Mouse (Mus musculus) intestine, embryonic 15.5 days (tissue): ENCODE results near the gene Krtap1-4. TPM values are rescaled to one million over a fixed set of nuclear protein-coding genes. Genes with fewer than 3 reads are reported as not detected.
"Not testable (repeated sequence)": the region's sequence is repeated elsewhere in the genome, so short reads cannot be mapped to it uniquely, and the experiment has no call there.

Experiments
- ATAC-seq: fragments of 200-750 bp; cut with Nextera tagmentation; 2 replicates; pipeline ENCODE4 v1.8.0; 2017; ENCODE audit warnings: moderate TSS enrichment, moderate library complexity
- H3K27ac ChIP-seq: fragments of 300-500 bp; sonication (generic); 2 replicates; pipeline ENCODE4 v1.5.1; 2015; ENCODE audit warnings: mild to moderate bottlenecking, inconsistent platforms
- H3K27me3 ChIP-seq: fragments of 300-500 bp; sonication (generic); replicated peaks from 2 replicates; pipeline ENCODE4 v1.6.1; 2015; ENCODE audit warnings: inconsistent platforms
- H3K36me3 ChIP-seq: fragments of 300-500 bp; sonication (generic); 2 replicates; pipeline ENCODE4 v1.6.1; 2015; ENCODE audit warnings: inconsistent platforms
- H3K4me1 ChIP-seq: fragments of 300-500 bp; sonication (generic); replicated peaks from 2 replicates; pipeline ENCODE4 v1.6.1; 2015; ENCODE audit warnings: inconsistent platforms
- H3K4me2 ChIP-seq: fragments of 300-500 bp; sonication (generic); replicated peaks from 2 replicates; pipeline ENCODE4 v1.6.1; 2015; ENCODE audit warnings: mild to moderate bottlenecking, inconsistent platforms
- H3K4me3 ChIP-seq: fragments of 300-500 bp; sonication (generic); replicated peaks from 2 replicates; pipeline ENCODE4 v1.5.1; 2015; ENCODE audit warnings: inconsistent platforms
- H3K9ac ChIP-seq: fragments of 300-500 bp; sonication (generic); 2 replicates; pipeline ENCODE4 v1.6.1; 2015; ENCODE audit warnings: inconsistent platforms
- H3K9me3 ChIP-seq: fragments of 300-500 bp; sonication (generic); 2 replicates; pipeline ENCODE4 v1.6.1; 2016; ENCODE audit warnings: inconsistent platforms
- WGBS: fragments of 180-500 bp; shearing (Covaris S2); methylation state at CpG from one replicate; pipeline ENCODE4 v1.1.7; 2015; 5-methylcytosine and 5-hydroxymethylcytosine counted together
- polyA plus RNA-seq: library from polyadenylated mRNA; unstranded; fragments of >200 nt; fragmentation: Nextera tagmentation; extraction: Ambion mirVana; gene quantifications from 2 replicates; pipeline ENCODE4 v1.2.1, GENCODE M21; 2015

Krtap1-4 gene
- not detected in 2 replicates for polyA plus RNA-seq

GRCm38 (mm10) chr11:99583245-99583704 is at the start of gene Krtap1-4:
TSS of gene Krtap1-4 (minus strand) at chr11:99583654.
- no peak within 1 kb of the TSS for H3K4me2 ChIP-seq
- H3K27me3 ChIP-seq = no peaks in the 10 kb centered on the region
- H3K9me3 ChIP-seq = no peaks in the 10 kb centered on the region
- no peak within 1 kb of the TSS for H3K9ac ChIP-seq
- WGBS = 79% methylated on average over 5 of the region's 5 CpGs
- H3K36me3 ChIP-seq = no peaks in the 10 kb centered on the region
- no peak for ATAC-seq
- no peaks in the 10 kb centered on the region for H3K4me1 ChIP-seq
- no peak within 1 kb of the TSS for H3K27ac ChIP-seq
- no peak within 1 kb of the TSS for H3K4me3 ChIP-seq

GRCm38 (mm10) chr11:99630890-99631289 is 47.4 kb upstream of the Krtap1-4 start:
- no peak for ATAC-seq
- Histone ChIP-seq H3K36me3 (no peaks in the 10 kb centered on the region), H3K4me1 (no peaks in the 10 kb centered on the region), H3K4me3 (no peak overlapping the region), H3K27ac (no peak overlapping the region), H3K9me3 (no peaks in the 10 kb centered on the region), H3K27me3 (no peaks in the 10 kb centered on the region), H3K4me2 (no peak overlapping the region), H3K9ac (no peak overlapping the region)
- 62% methylated on average over 3 of the region's 3 CpGs for WGBS

- Histone ChIP-seq H3K9me3 (no peaks in the 10 kb centered on the region), H3K9ac (no peak within 1 kb of the TSS), H3K4me3 (no peak within 1 kb of the TSS), H3K27me3 (no peaks in the 10 kb centered on the region), H3K4me2 (no peak within 1 kb of the TSS), H3K4me1 (no peaks in the 10 kb centered on the region), H3K36me3 (no peaks in the 10 kb centered on the region), H3K27ac (no peak within 1 kb of the TSS)
- 83% methylated on average over 4 of the region's 4 CpGs for WGBS
- no peak for ATAC-seq
Observed at GRCm38 (mm10) chr11:99628138-99628537, 44.7 kb upstream of the Krtap1-4 start, which contains the start of gene Krtap4-1. TSS of gene Krtap4-1 (minus strand) at chr11:99628238.

- Histone ChIP-seq H3K27me3 (no peaks in the 10 kb centered on the region), H3K9ac (no peak within 1 kb of the TSS), H3K4me2 (no peak within 1 kb of the TSS), H3K4me3 (no peak within 1 kb of the TSS), H3K4me1 (no peaks in the 10 kb centered on the region), H3K36me3 (no peaks in the 10 kb centered on the region), H3K9me3 (no peaks in the 10 kb centered on the region), H3K27ac (no peak within 1 kb of the TSS)
- no peak for ATAC-seq
- 74% methylated on average over 2 of the region's 2 CpGs for WGBS
Observed at GRCm38 (mm10) chr11:99620335-99620734, 36.9 kb upstream of the Krtap1-4 start, which contains the start of gene Gm11562. TSS of gene Gm11562 (minus strand) at chr11:99620435.

GRCm38 (mm10) chr11:99614796-99615363 is 31.4 kb upstream of the Krtap1-4 start, which contains the start of gene Krtap2-4:
TSS of gene Krtap2-4 (minus strand) at chr11:99614846.
- Histone ChIP-seq H3K9me3 (no peaks in the 10 kb centered on the region), H3K27ac (no peak within 1 kb of the TSS), H3K4me2 (no peak within 1 kb of the TSS), H3K36me3 (no peaks in the 10 kb centered on the region), H3K9ac (no peak within 1 kb of the TSS), H3K27me3 (no peaks in the 10 kb centered on the region), H3K4me3 (no peak within 1 kb of the TSS), H3K4me1 (no peaks in the 10 kb centered on the region)
- ATAC-seq = peak; percentile 62; the same call in 1 of the 2 replicates
- WGBS = 68% methylated on average over 3 of the region's 3 CpGs

- H3K9me3 ChIP-seq, H3K27ac ChIP-seq, H3K36me3 ChIP-seq, ATAC-seq, H3K4me3 ChIP-seq, H3K4me2 ChIP-seq, H3K27me3 ChIP-seq, H3K9ac ChIP-seq, H3K4me1 ChIP-seq: not testable (repeated sequence)
- 45% methylated on average over 1 of the region's 2 CpGs for WGBS
Observed at GRCm38 (mm10) chr11:99610089-99610488, 26.6 kb upstream of the Krtap1-4 start, which contains the start of gene Gm11937. TSS of gene Gm11937 (minus strand) at chr11:99610189.

GRCm38 (mm10) chr11:99609126-99609525 is 25.7 kb upstream of the Krtap1-4 start:
- no peak overlapping the region for H3K27ac ChIP-seq
- H3K36me3 ChIP-seq = no peaks in the 10 kb centered on the region
- H3K4me3 ChIP-seq = no peak overlapping the region
- 71% methylated on average over 1 of the region's 1 CpGs for WGBS
- no peaks in the 10 kb centered on the region for H3K27me3 ChIP-seq
- ATAC-seq = no peak
- no peak overlapping the region for H3K9ac ChIP-seq
- no peak overlapping the region for H3K4me2 ChIP-seq
- no peaks in the 10 kb centered on the region for H3K9me3 ChIP-seq
- no peaks in the 10 kb centered on the region for H3K4me1 ChIP-seq

- not testable (repeated sequence) for H3K4me2 ChIP-seq, ATAC-seq, H3K36me3 ChIP-seq, H3K27me3 ChIP-seq, H3K4me3 ChIP-seq, H3K9me3 ChIP-seq, H3K4me1 ChIP-seq, H3K9ac ChIP-seq, H3K27ac ChIP-seq
- 42% methylated on average over 1 of the region's 1 CpGs for WGBS
Observed at GRCm38 (mm10) chr11:99603208-99603607, 19.8 kb upstream of the Krtap1-4 start, which contains the start of gene Gm11938. TSS of gene Gm11938 (minus strand) at chr11:99603308.

GRCm38 (mm10) chr11:99597742-99598141 is 14.3 kb upstream of the Krtap1-4 start, which contains the start of gene Krtap9-3:
TSS of gene Krtap9-3 (minus strand) at chr11:99598105.
- not testable (repeated sequence) for H3K9ac ChIP-seq, H3K4me2 ChIP-seq, H3K36me3 ChIP-seq, H3K27ac ChIP-seq, H3K4me3 ChIP-seq, H3K27me3 ChIP-seq, H3K9me3 ChIP-seq, H3K4me1 ChIP-seq, ATAC-seq
- 77% methylated on average over 6 of the region's 6 CpGs for WGBS

- Histone ChIP-seq H3K9ac (no peak within 1 kb of the TSS), H3K4me3 (no peak within 1 kb of the TSS), H3K36me3 (no peaks in the 10 kb centered on the region), H3K4me1 (no peaks in the 10 kb centered on the region), H3K9me3 (no peaks in the 10 kb centered on the region), H3K27me3 (no peaks in the 10 kb centered on the region), H3K27ac (no peak within 1 kb of the TSS), H3K4me2 (no peak within 1 kb of the TSS)
- no peak for ATAC-seq
- 90% methylated on average over 6 of the region's 6 CpGs for WGBS
Observed at GRCm38 (mm10) chr11:99590981-99591380, 7.5 kb upstream of the Krtap1-4 start, which contains the start of gene Krtap1-3. TSS of gene Krtap1-3 (minus strand) at chr11:99591339.

- WGBS = 78% methylated on average over 7 of the region's 7 CpGs
- Histone ChIP-seq H3K4me2 (no peak overlapping the region), H3K4me3 (no peak overlapping the region), H3K27me3 (no peaks in the 10 kb centered on the region), H3K4me1 (no peaks in the 10 kb centered on the region), H3K9me3 (no peaks in the 10 kb centered on the region), H3K9ac (no peak overlapping the region), H3K27ac (no peak overlapping the region), H3K36me3 (no peaks in the 10 kb centered on the region)
- ATAC-seq = no peak
Observed at GRCm38 (mm10) chr11:99585096-99585495, 1.6 kb upstream of the Krtap1-4 start.

GRCm38 (mm10) chr11:99581564-99581963 is 1.9 kb downstream of the Krtap1-4 start:
- Histone ChIP-seq H3K4me2 (no peak overlapping the region), H3K4me1 (no peaks in the 10 kb centered on the region), H3K27ac (no peak overlapping the region), H3K9me3 (no peaks in the 10 kb centered on the region), H3K9ac (no peak overlapping the region), H3K36me3 (no peaks in the 10 kb centered on the region), H3K4me3 (no peak overlapping the region), H3K27me3 (no peaks in the 10 kb centered on the region)
- ATAC-seq = no peak
- 88% methylated on average over 6 of the region's 6 CpGs for WGBS

GRCm38 (mm10) chr11:99581051-99581450 is 2.4 kb downstream of the Krtap1-4 start:
- H3K27me3 ChIP-seq = no peaks in the 10 kb centered on the region
- H3K4me1 ChIP-seq = no peaks in the 10 kb centered on the region
- no peak for ATAC-seq
- no peaks in the 10 kb centered on the region for H3K36me3 ChIP-seq
- no peak overlapping the region for H3K27ac ChIP-seq
- no peaks in the 10 kb centered on the region for H3K9me3 ChIP-seq
- H3K9ac ChIP-seq = no peak overlapping the region
- H3K4me2 ChIP-seq = no peak overlapping the region
- WGBS = 95% methylated on average over 5 of the region's 5 CpGs
- no peak overlapping the region for H3K4me3 ChIP-seq
